Mouse (Mus musculus) cortical plate, adult 2 months (tissue): ENCODE measurements around the gene Eif5.

ENCODE experiments used
- CTCF ChIP-seq: fragments of 200-500 bp; IDR thresholded peaks from 2 replicates; pipeline ENCODE4 v1.5.1; 2011; ENCODE audit warnings: mild to moderate bottlenecking, control low read depth, low read length; ENCODE audit not compliant: insufficient read depth; ENCODE audit errors: extremely low read depth
- POLR2A ChIP-seq: fragments of 200-500 bp; IDR thresholded peaks from 2 replicates; pipeline ENCODE4 v1.6.1; 2011; ENCODE audit warnings: mild to moderate bottlenecking, low read length, control low read depth; ENCODE audit not compliant: insufficient read depth; ENCODE audit errors: extremely low read depth

DNA sequence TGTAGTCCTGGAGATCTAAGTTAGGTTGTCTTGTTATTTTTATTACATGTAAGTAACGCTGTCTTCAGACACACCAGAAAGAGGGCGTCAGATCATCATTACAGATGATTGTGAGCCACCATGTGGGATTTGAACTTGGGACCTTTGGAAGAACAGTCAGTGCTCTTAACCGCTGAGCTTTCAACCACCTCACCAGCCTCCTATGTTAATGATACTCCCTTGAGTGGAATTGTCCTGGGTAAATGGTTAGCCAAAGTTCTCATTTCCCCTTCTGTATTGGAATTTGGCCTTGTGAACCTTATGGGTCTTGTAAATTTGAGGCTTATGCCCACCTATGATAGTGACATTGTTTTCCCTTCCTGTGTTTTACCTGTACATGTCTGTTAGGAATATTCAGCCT, 9.3 kb downstream of the Eif5 start:
- no peak for TF ChIP-seq CTCF
- TF ChIP-seq POLR2A, result no peak
